Mouse (Mus musculus): Measurements from ENCODE around the gene Ostn. TPM values are rescaled to one million over a fixed set of nuclear protein-coding genes. Genes with fewer than 3 reads are reported as not detected.
"Not testable (repeated sequence)": the region's sequence is repeated elsewhere in the genome, so short reads cannot be mapped to it uniquely, and the experiment has no call there.

Gene Ostn
- polyA plus RNA-seq (2014; fragmentation: Nextera tagmentation; extraction: Ambion mirVana) = not detected in 2 replicates

DNA sequence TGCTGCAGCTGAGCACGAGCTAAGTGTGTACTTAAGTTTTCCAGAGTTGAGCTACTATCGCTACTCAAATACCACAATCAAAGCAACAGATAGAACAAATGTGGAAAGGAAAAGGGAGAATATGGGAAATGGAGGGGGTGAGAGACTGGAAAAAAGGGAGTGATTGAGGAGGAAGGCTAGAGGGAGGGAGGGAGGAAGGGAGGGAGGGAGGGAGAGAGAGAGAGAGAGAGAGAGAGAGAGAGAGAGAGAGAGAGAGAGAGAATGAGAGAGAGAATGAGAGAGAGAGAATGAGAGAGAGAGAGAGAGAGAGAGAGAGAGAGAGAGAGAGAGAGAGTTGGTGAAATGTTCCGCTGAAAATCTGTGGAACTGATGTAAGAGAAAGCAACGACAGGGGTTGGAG lies at the start of gene Ostn:
Ostn (plus strand) TSS at position 301 of the 400 bp plus-strand sequence.
- H3K36me3 ChIP-seq (ENCODE audit: control insufficient read depth, insufficient read depth, low read length); H3K4me3 ChIP-seq (ENCODE audit: low read depth, low read length); H3K27ac ChIP-seq (ENCODE audit: low read length); H3K4me2 ChIP-seq (replicated peaks; ENCODE audit: low read depth, low read length); H3K4me1 ChIP-seq (ENCODE audit: control insufficient read depth, insufficient read depth, low read length); H3K9ac ChIP-seq (replicated peaks; ENCODE audit: low read depth, low read length); H3K27me3 ChIP-seq (ENCODE audit: control insufficient read depth, insufficient read depth, low read length); ATAC-seq (ENCODE audit: insufficient number of reproducible peaks, insufficient read depth, low FRiP score, low read depth); H3K9me3 ChIP-seq (ENCODE audit: control insufficient read depth, low read depth, low read length): not testable (repeated sequence)
- WGBS = 67% methylated on average over 4 of the region's 4 CpGs

DNA sequence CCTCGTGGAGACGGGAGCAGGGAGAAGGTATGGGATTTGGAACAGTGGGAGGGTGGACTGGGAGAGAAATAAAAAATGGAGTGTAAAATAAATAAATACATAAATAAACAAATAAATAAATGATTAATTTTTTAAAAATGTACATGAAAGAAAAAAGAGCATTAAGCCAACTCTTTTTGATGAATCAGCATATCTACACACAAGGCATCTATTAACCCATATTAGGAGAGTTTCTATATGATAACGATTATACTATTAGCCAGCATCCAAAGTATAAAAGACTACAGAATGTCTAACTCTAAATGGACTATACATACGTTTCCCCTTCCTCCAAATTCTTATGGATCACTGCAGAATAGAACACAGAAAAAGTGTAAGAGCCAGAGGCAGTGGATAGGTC lies 38.5 kb upstream of the Ostn start:
- H3K27me3 ChIP-seq (ENCODE audit: control insufficient read depth, insufficient read depth, low read length) = no peaks in the 10 kb centered on the region
- 81% methylated on average over 4 of the region's 4 CpGs for WGBS
- H3K27ac ChIP-seq (ENCODE audit: low read length) = no peak overlapping the region
- no peaks in the 10 kb centered on the region for H3K4me1 ChIP-seq (ENCODE audit: control insufficient read depth, insufficient read depth, low read length)
- ATAC-seq (ENCODE audit: insufficient number of reproducible peaks, insufficient read depth, low FRiP score, low read depth) = no peak
- no peak overlapping the region for H3K4me2 ChIP-seq (replicated peaks; ENCODE audit: low read depth, low read length)
- H3K9me3 ChIP-seq (ENCODE audit: control insufficient read depth, low read depth, low read length) = no peaks in the 10 kb centered on the region
- no peak overlapping the region for H3K9ac ChIP-seq (replicated peaks; ENCODE audit: low read depth, low read length)
- H3K36me3 ChIP-seq (ENCODE audit: control insufficient read depth, insufficient read depth, low read length) = no peaks in the 10 kb centered on the region
- no peak overlapping the region for H3K4me3 ChIP-seq (ENCODE audit: low read depth, low read length)

DNA sequence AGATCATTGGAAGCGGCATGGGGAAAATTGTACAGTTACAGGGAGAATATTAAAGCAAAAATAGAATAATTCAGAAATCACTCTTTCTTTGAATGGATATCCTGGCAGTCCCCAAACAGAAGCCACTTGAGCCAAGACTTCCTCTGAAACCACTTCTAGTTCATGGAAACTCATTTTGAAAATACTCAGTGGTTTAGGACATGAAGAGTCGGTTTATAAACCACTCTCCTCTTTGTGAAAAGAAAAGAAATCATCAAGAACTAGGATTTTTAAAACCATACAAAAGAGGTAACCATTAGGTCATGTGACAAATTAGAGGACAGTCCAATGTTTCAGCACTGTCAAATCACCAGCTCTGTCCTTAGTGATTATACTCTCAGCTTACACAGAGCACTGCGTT lies 19.9 kb upstream of the Ostn start:
- Histone ChIP-seq H3K4me1 (ENCODE audit: control insufficient read depth, insufficient read depth, low read length) (no peaks in the 10 kb centered on the region), H3K4me2 (replicated peaks; ENCODE audit: low read depth, low read length) (no peak overlapping the region), H3K4me3 (ENCODE audit: low read depth, low read length) (no peak overlapping the region), H3K9me3 (ENCODE audit: control insufficient read depth, low read depth, low read length) (no peaks in the 10 kb centered on the region), H3K9ac (replicated peaks; ENCODE audit: low read depth, low read length) (no peak overlapping the region), H3K27me3 (ENCODE audit: control insufficient read depth, insufficient read depth, low read length) (no peaks in the 10 kb centered on the region), H3K36me3 (ENCODE audit: control insufficient read depth, insufficient read depth, low read length) (no peaks in the 10 kb centered on the region), H3K27ac (ENCODE audit: low read length) (no peak overlapping the region)
- ATAC-seq (ENCODE audit: insufficient number of reproducible peaks, insufficient read depth, low FRiP score, low read depth) = no peak
- 81% methylated on average over 3 of the region's 3 CpGs for WGBS

DNA sequence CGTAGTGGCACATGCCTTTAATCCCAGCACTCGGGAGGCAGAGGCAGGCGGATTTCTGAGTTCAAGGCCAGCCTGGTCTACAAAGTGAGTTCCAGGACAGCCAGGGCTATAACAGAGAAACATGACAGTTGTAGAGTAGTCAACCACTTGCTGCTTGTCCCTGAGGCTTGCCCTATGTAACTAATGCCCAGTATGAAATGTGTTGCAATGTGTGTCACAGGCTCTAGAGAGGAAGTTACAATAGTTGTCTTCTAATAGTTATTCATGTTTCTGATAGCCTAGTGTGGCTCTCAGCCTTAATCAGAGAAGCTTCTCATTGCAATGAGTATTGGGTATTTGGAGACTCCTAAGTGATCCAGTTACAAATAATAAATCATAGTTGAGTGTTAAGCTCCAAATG lies 10.8 kb upstream of the Ostn start:
- Histone ChIP-seq H3K4me1 (ENCODE audit: control insufficient read depth, insufficient read depth, low read length) (no peaks in the 10 kb centered on the region), H3K9me3 (ENCODE audit: control insufficient read depth, low read depth, low read length) (no peaks in the 10 kb centered on the region), H3K4me3 (ENCODE audit: low read depth, low read length) (no peak overlapping the region), H3K4me2 (replicated peaks; ENCODE audit: low read depth, low read length) (no peak overlapping the region), H3K36me3 (ENCODE audit: control insufficient read depth, insufficient read depth, low read length) (no peaks in the 10 kb centered on the region), H3K9ac (replicated peaks; ENCODE audit: low read depth, low read length) (no peak overlapping the region), H3K27ac (ENCODE audit: low read length) (no peak overlapping the region), H3K27me3 (ENCODE audit: control insufficient read depth, insufficient read depth, low read length) (no peaks in the 10 kb centered on the region)
- no peak for ATAC-seq (ENCODE audit: insufficient number of reproducible peaks, insufficient read depth, low FRiP score, low read depth)
- 85% methylated on average over 3 of the region's 3 CpGs for WGBS

DNA sequence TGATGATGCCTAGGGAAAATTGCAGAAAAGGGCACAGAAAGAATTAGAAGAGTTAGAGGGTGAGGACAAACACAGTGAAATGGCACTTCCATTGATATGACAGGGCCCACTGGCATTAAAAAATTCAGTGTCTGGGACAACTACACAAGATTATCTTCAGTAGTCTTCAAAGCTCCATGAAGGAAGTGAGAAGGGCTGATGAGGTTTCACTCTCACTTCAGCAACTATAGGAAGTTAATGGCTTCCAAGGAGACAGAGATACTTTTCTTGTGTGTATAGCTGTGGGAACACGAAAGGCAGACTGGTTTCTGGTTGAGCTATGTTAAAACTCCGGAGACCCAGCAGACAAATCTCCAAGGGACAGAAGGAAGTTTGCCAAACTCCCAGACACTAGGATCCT lies 10.4 kb upstream of the Ostn start:
- Histone ChIP-seq H3K9ac (replicated peaks; ENCODE audit: low read depth, low read length) (no peak overlapping the region), H3K36me3 (ENCODE audit: control insufficient read depth, insufficient read depth, low read length) (no peaks in the 10 kb centered on the region), H3K27me3 (ENCODE audit: control insufficient read depth, insufficient read depth, low read length) (no peaks in the 10 kb centered on the region), H3K27ac (ENCODE audit: low read length) (no peak overlapping the region), H3K4me1 (ENCODE audit: control insufficient read depth, insufficient read depth, low read length) (no peaks in the 10 kb centered on the region), H3K9me3 (ENCODE audit: control insufficient read depth, low read depth, low read length) (no peaks in the 10 kb centered on the region), H3K4me2 (replicated peaks; ENCODE audit: low read depth, low read length) (no peak overlapping the region), H3K4me3 (ENCODE audit: low read depth, low read length) (no peak overlapping the region)
- WGBS = 82% methylated on average over 2 of the region's 2 CpGs
- ATAC-seq (ENCODE audit: insufficient number of reproducible peaks, insufficient read depth, low FRiP score, low read depth) = no peak

DNA sequence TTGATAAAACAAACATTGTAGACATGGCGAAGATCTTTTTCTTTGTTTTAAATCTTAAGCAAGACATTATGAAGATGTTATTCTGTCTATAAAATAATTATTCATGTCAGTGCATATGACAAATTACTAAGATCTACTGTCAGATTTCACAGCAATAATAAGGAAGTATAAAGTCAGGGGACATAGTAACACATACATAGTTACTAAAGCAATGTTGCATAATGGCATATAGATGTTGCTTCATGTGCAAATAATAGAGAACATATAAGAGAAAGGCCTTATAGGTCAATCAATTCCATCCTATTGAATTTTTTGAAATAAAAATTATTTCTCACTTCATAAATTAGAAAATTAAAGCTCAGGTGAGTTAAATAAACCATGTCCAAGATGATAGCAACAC lies 11.8 kb downstream of the Ostn start:
- Histone ChIP-seq H3K36me3 (ENCODE audit: control insufficient read depth, insufficient read depth, low read length) (no peaks in the 10 kb centered on the region), H3K9ac (replicated peaks; ENCODE audit: low read depth, low read length) (no peak overlapping the region), H3K4me3 (ENCODE audit: low read depth, low read length) (no peak overlapping the region), H3K4me2 (replicated peaks; ENCODE audit: low read depth, low read length) (no peak overlapping the region), H3K27ac (ENCODE audit: low read length) (no peak overlapping the region), H3K9me3 (ENCODE audit: control insufficient read depth, low read depth, low read length) (no peaks in the 10 kb centered on the region), H3K27me3 (ENCODE audit: control insufficient read depth, insufficient read depth, low read length) (no peaks in the 10 kb centered on the region), H3K4me1 (ENCODE audit: control insufficient read depth, insufficient read depth, low read length) (no peaks in the 10 kb centered on the region)
- no peak for ATAC-seq (ENCODE audit: insufficient number of reproducible peaks, insufficient read depth, low FRiP score, low read depth)
- 71% methylated on average over 1 of the region's 1 CpGs for WGBS

- Histone ChIP-seq H3K4me1 (ENCODE audit: control insufficient read depth, insufficient read depth, low read length) (no peaks in the 10 kb centered on the region), H3K4me3 (ENCODE audit: low read depth, low read length) (no peak overlapping the region), H3K9ac (replicated peaks; ENCODE audit: low read depth, low read length) (no peak overlapping the region), H3K9me3 (ENCODE audit: control insufficient read depth, low read depth, low read length) (no peaks in the 10 kb centered on the region), H3K27ac (ENCODE audit: low read length) (no peak overlapping the region), H3K27me3 (ENCODE audit: control insufficient read depth, insufficient read depth, low read length) (no peaks in the 10 kb centered on the region), H3K36me3 (ENCODE audit: control insufficient read depth, insufficient read depth, low read length) (no peaks in the 10 kb centered on the region), H3K4me2 (replicated peaks; ENCODE audit: low read depth, low read length) (no peak overlapping the region)
- no peak for ATAC-seq (ENCODE audit: insufficient number of reproducible peaks, insufficient read depth, low FRiP score, low read depth)
These were observed 14.8 kb downstream of the Ostn start for GRCm38 (mm10) chr16:27322047-27322446.

DNA sequence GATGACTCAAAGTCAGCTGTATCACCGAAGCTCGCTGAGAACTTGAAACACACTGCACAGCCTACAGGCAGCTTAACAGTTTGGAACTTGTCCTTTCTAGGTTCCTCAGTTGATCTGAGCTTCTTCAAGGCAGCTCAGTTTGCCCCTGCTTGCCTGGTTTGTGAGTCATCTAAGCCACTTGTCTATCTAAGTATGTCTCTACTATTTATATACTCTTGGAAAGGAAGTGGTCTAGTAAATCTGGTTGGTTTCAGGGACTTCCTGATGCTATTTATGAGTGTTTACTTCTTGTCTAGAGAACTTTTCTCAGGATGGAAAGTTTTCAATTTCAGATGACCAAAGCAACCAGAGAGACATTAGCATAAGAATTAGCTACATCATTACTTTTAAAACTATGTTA lies 19.2 kb downstream of the Ostn start:
- Histone ChIP-seq H3K27ac (ENCODE audit: low read length) (no peak overlapping the region), H3K4me1 (ENCODE audit: control insufficient read depth, insufficient read depth, low read length) (no peaks in the 10 kb centered on the region), H3K36me3 (ENCODE audit: control insufficient read depth, insufficient read depth, low read length) (no peaks in the 10 kb centered on the region), H3K9me3 (ENCODE audit: control insufficient read depth, low read depth, low read length) (no peaks in the 10 kb centered on the region), H3K4me3 (ENCODE audit: low read depth, low read length) (no peak overlapping the region), H3K9ac (replicated peaks; ENCODE audit: low read depth, low read length) (no peak overlapping the region), H3K4me2 (replicated peaks; ENCODE audit: low read depth, low read length) (no peak overlapping the region), H3K27me3 (ENCODE audit: control insufficient read depth, insufficient read depth, low read length) (no peaks in the 10 kb centered on the region)
- ATAC-seq (ENCODE audit: insufficient number of reproducible peaks, insufficient read depth, low FRiP score, low read depth) = no peak
- WGBS = 89% methylated on average over 2 of the region's 2 CpGs

GRCm38 (mm10) chr16:27347521-27347920 lies 40.2 kb downstream of the Ostn start:
- H3K27ac ChIP-seq (ENCODE audit: low read length) = no peak overlapping the region
- H3K4me1 ChIP-seq (ENCODE audit: control insufficient read depth, insufficient read depth, low read length) = no peaks in the 10 kb centered on the region
- H3K9me3 ChIP-seq (ENCODE audit: control insufficient read depth, low read depth, low read length) = no peaks in the 10 kb centered on the region
- no peak overlapping the region for H3K4me2 ChIP-seq (replicated peaks; ENCODE audit: low read depth, low read length)
- WGBS = 65% methylated on average over 3 of the region's 3 CpGs
- H3K4me3 ChIP-seq (ENCODE audit: low read depth, low read length) = no peak overlapping the region
- no peaks in the 10 kb centered on the region for H3K27me3 ChIP-seq (ENCODE audit: control insufficient read depth, insufficient read depth, low read length)
- H3K36me3 ChIP-seq (ENCODE audit: control insufficient read depth, insufficient read depth, low read length) = no peaks in the 10 kb centered on the region
- ATAC-seq (ENCODE audit: insufficient number of reproducible peaks, insufficient read depth, low FRiP score, low read depth) = no peak
- no peak overlapping the region for H3K9ac ChIP-seq (replicated peaks; ENCODE audit: low read depth, low read length)
